Mouse (Mus musculus): Measurements from ENCODE around the gene Igbp1b. TPM values are rescaled to one million over a fixed set of nuclear protein-coding genes. Genes with fewer than 3 reads are reported as not detected.

The Igbp1b gene
- not detected for total RNA-seq (2021)
- long read RNA-seq, experiment 1: 0 reads
- long read RNA-seq, experiment 2: 0 reads

- intact Hi-C loops (cut with DNase I; ENCODE audit: low total_unique reads): no loop called here
- DNase-seq: no peak
Observed at GRCm38 (mm10) chr6:138658516-138658915, at the start of gene Igbp1b. Gene Igbp1b, minus strand, starts transcription at chr6:138658544.

GRCm38 (mm10) chr6:138682959-138683358 lies 24.6 kb upstream of the Igbp1b start:
- DNase-seq: no peak
- intact Hi-C loops (cut with DNase I; ENCODE audit: low total_unique reads): no loop called here

GRCm38 (mm10) chr6:138672704-138673141 lies 14.4 kb upstream of the Igbp1b start:
- intact Hi-C loops (cut with DNase I; ENCODE audit: low total_unique reads): no loop called here
- no peak for DNase-seq

- intact Hi-C loops (cut with DNase I; ENCODE audit: low total_unique reads): no loop called here
- DNase-seq: no peak
Observed at GRCm38 (mm10) chr6:138665416-138665815, 7.1 kb upstream of the Igbp1b start.

GRCm38 (mm10) chr6:138645604-138646003 lies 12.7 kb downstream of the Igbp1b start:
- DNase-seq: no peak
- intact Hi-C loops (cut with DNase I; ENCODE audit: low total_unique reads): no loop called here

- intact Hi-C loops (cut with DNase I; ENCODE audit: low total_unique reads): no loop called here
- DNase-seq: no peak
Observed at GRCm38 (mm10) chr6:138639351-138639750, 19.0 kb downstream of the Igbp1b start.

GRCm38 (mm10) chr6:138620786-138621185 lies 37.6 kb downstream of the Igbp1b start:
- no peak for DNase-seq
- intact Hi-C loops (cut with DNase I; ENCODE audit: low total_unique reads): no loop called here

- DNase-seq: no peak
- intact Hi-C loops (cut with DNase I; ENCODE audit: low total_unique reads): no loop called here
Observed at GRCm38 (mm10) chr6:138618396-138618795, 39.9 kb downstream of the Igbp1b start.

Other genes starting within 250 kb of the Igbp1b start
- gene Lmo3, start 76.6 kb downstream of the Igbp1b start, total RNA-seq (2021): not detected

Data from gastrocnemius, postnatal 14 days (tissue).